Mouse (Mus musculus) heart, adult 2 months (tissue): ENCODE results near the gene Adgrv1.

Experiments
- CTCF ChIP-seq: fragments of 200-600 bp; IDR thresholded peaks from 2 replicates; pipeline ENCODE4 v1.8.1; 2022; ENCODE audit warnings: antibody characterized with exemption, mild to moderate bottlenecking, moderate library complexity
- EP300 ChIP-seq: fragments of 200-500 bp; IDR thresholded peaks from 2 replicates; pipeline ENCODE4 v1.6.1; 2011; ENCODE audit warnings: low read depth, low read length, control low read depth; ENCODE audit not compliant: insufficient read depth
- POLR2A ChIP-seq: fragments of 200-500 bp; IDR thresholded peaks from 2 replicates; pipeline ENCODE4 v1.6.1; 2011; ENCODE audit warnings: mild to moderate bottlenecking, low read depth, low read length, control low read depth; ENCODE audit not compliant: insufficient read depth

- no peak for TF ChIP-seq CTCF
- TF ChIP-seq POLR2A = no peak
- no peak for TF ChIP-seq EP300
These were observed 499.6 kb downstream of the Adgrv1 start for GRCm38 (mm10) chr13:81133336-81133735.
